Comparison of ENCODE assay signal across 3 mouse cellular contexts in the genomic region with DNA sequence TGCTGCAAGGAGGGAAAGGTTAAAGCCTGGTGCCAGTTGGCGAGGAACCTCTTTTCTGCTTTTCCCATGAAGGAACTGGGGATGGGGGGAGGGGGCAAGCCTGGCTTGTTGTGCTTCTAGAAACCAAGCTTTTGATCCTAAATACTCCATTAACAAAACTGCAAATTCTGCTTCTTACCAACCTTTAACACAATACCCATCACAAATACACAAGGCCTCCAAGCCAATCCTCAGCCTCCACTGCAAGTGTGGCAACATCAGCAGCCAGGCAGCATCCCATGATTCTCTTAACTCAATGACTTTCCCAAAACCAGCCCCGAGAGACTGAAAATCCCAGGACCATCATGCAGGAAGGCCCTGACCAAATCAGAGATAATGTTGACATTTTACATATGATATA. TPM values are rescaled to one million over a fixed set of nuclear protein-coding genes. Genes with fewer than 3 reads are reported as not detected.
"Had no signal": no experiment of that assay in that cellular context is flagged by ENCODE, and none has a peak within 500 bp of the region (broad histone marks: within the 10 kb centered on the region; RNA-seq: fewer than 3 reads in every experiment).

No protein-coding gene starts in this region.

RNA-seq across cellular contexts. Expression of gene Bcl2a1d, which starts 21.3 kb away (rescaled TPM):
- polyA plus RNA-seq: neural tube, embryonic 15.5 days; stomach, embryonic 16.5 days; testis, adult 2 months had no signal
